Mouse (Mus musculus) forebrain, embryonic 16.5 days (tissue): Measurements from ENCODE around the gene Zfp467. TPM values are rescaled to one million over a fixed set of nuclear protein-coding genes. Genes with fewer than 3 reads are reported as not detected.

ENCODE experiments used
- ATAC-seq: fragments of 200-750 bp; cut with Nextera tagmentation; 2 replicates; pipeline ENCODE4 v1.8.0; 2017; ENCODE audit warnings: mild to moderate bottlenecking, moderate library complexity
- H3K27ac ChIP-seq: fragments of 300-500 bp; sonication (generic); 2 replicates; pipeline ENCODE4 v1.5.1; 2014; ENCODE audit warnings: low read length, control low read depth
- H3K27me3 ChIP-seq: fragments of 300-500 bp; sonication (generic); replicated peaks from 2 replicates; pipeline ENCODE4 v1.6.1; 2014; ENCODE audit warnings: low read length; ENCODE audit not compliant: control insufficient read depth, insufficient read depth
- H3K36me3 ChIP-seq: fragments of 300-500 bp; sonication (generic); 2 replicates; pipeline ENCODE4 v1.6.1; 2014; ENCODE audit not compliant: control insufficient read depth, insufficient read depth
- H3K4me1 ChIP-seq: fragments of 300-500 bp; sonication (generic); replicated peaks from 2 replicates; pipeline ENCODE4 v1.6.1; 2014; ENCODE audit warnings: low read length; ENCODE audit not compliant: control insufficient read depth, insufficient read depth
- H3K4me2 ChIP-seq: fragments of 300-500 bp; sonication (generic); 2 replicates; pipeline ENCODE4 v1.6.1; 2014; ENCODE audit warnings: mild to moderate bottlenecking, low read length, control low read depth
- H3K4me3 ChIP-seq: fragments of 300-500 bp; sonication (generic); replicated peaks from 2 replicates; pipeline ENCODE4 v1.5.1; 2014; ENCODE audit warnings: mild to moderate bottlenecking, low read length, control low read depth
- H3K9ac ChIP-seq: fragments of 300-500 bp; sonication (generic); replicated peaks from 2 replicates; pipeline ENCODE4 v1.6.1; 2014; ENCODE audit warnings: low read depth, low read length, control low read depth
- H3K9me3 ChIP-seq: fragments of 300-500 bp; sonication (generic); 2 replicates; pipeline ENCODE4 v1.6.1; 2016; ENCODE audit warnings: low read length; ENCODE audit not compliant: control insufficient read depth
- WGBS: fragments of 180-500 bp; shearing (Covaris S2); extraction: QIAGEN DNeasy Blood & Tissue Kit; methylation state at CpG from one replicate; pipeline ENCODE4 v1.1.7; 2014; 5-methylcytosine and 5-hydroxymethylcytosine counted together
- polyA plus RNA-seq: library from polyadenylated mRNA; unstranded; fragments of >200 nt; fragmentation: Nextera tagmentation; extraction: Ambion mirVana; gene quantifications from 2 replicates; pipeline ENCODE4 v1.2.1, GENCODE M21; 2015

Zfp467 gene
- polyA plus RNA-seq, 1 experiment from 2014 or later = 29.8 TPM

GRCm38 (mm10) chr6:48415636-48416035 lies 30.0 kb downstream of the Zfp467 start:
- Histone ChIP-seq H3K27ac (no peak overlapping the region), H3K27me3 (no peaks in the 10 kb centered on the region), H3K36me3 (peaks cover 46% of the 10 kb centered on the region), H3K9ac (no peak overlapping the region), H3K4me2 (no peak overlapping the region), H3K9me3 (no peaks in the 10 kb centered on the region), H3K4me1 (no peaks in the 10 kb centered on the region), H3K4me3 (no peak overlapping the region)
- 93% methylated on average over 7 of the region's 7 CpGs for WGBS
- no peak for ATAC-seq

- Histone ChIP-seq H3K36me3 (peaks cover 49% of the 10 kb centered on the region), H3K4me2 (no peak overlapping the region), H3K4me3 (no peak overlapping the region), H3K9me3 (no peaks in the 10 kb centered on the region), H3K4me1 (no peaks in the 10 kb centered on the region), H3K9ac (no peak overlapping the region), H3K27ac (no peak overlapping the region), H3K27me3 (no peaks in the 10 kb centered on the region)
- no peak for ATAC-seq
- 96% methylated on average over 1 of the region's 1 CpGs for WGBS
Measured at GRCm38 (mm10) chr6:48414886-48415285, 30.7 kb downstream of the Zfp467 start.

GRCm38 (mm10) chr6:48413081-48413480 lies 32.5 kb downstream of the Zfp467 start:
- H3K9ac ChIP-seq = no peak overlapping the region
- H3K4me2 ChIP-seq = no peak overlapping the region
- no peak overlapping the region for H3K27ac ChIP-seq
- no peaks in the 10 kb centered on the region for H3K9me3 ChIP-seq
- H3K27me3 ChIP-seq = no peaks in the 10 kb centered on the region
- WGBS = 77% methylated on average over 10 of the region's 10 CpGs
- ATAC-seq = peak; percentile 17; the same call in 1 of the 2 replicates
- peaks cover 61% of the 10 kb centered on the region for H3K36me3 ChIP-seq
- H3K4me1 ChIP-seq = no peaks in the 10 kb centered on the region
- H3K4me3 ChIP-seq = no peak overlapping the region

- H3K4me1 ChIP-seq = no peaks in the 10 kb centered on the region
- H3K9me3 ChIP-seq = no peaks in the 10 kb centered on the region
- no peak overlapping the region for H3K4me3 ChIP-seq
- no peaks in the 10 kb centered on the region for H3K27me3 ChIP-seq
- WGBS = 86% methylated on average over 3 of the region's 3 CpGs
- H3K36me3 ChIP-seq = peaks cover 61% of the 10 kb centered on the region
- no peak for ATAC-seq
- no peak overlapping the region for H3K27ac ChIP-seq
- H3K4me2 ChIP-seq = no peak overlapping the region
- no peak overlapping the region for H3K9ac ChIP-seq
Measured at GRCm38 (mm10) chr6:48412662-48413061, 33.0 kb downstream of the Zfp467 start.

GRCm38 (mm10) chr6:48412147-48412546 lies 33.5 kb downstream of the Zfp467 start:
- Histone ChIP-seq H3K4me1 (no peaks in the 10 kb centered on the region), H3K9ac (no peak overlapping the region), H3K4me3 (no peak overlapping the region), H3K36me3 (peaks cover 57% of the 10 kb centered on the region), H3K27me3 (no peaks in the 10 kb centered on the region), H3K27ac (no peak overlapping the region), H3K4me2 (no peak overlapping the region), H3K9me3 (no peaks in the 10 kb centered on the region)
- 91% methylated on average over 4 of the region's 4 CpGs for WGBS
- ATAC-seq = no peak

GRCm38 (mm10) chr6:48411193-48412092 lies 34.2 kb downstream of the Zfp467 start:
- Histone ChIP-seq H3K9me3 (no peaks in the 10 kb centered on the region), H3K4me3 (no peak overlapping the region), H3K9ac (no peak overlapping the region), H3K27me3 (no peaks in the 10 kb centered on the region), H3K4me1 (no peaks in the 10 kb centered on the region), H3K27ac (no peak overlapping the region), H3K36me3 (peaks cover 55% of the 10 kb centered on the region), H3K4me2 (no peak overlapping the region)
- ATAC-seq = no peak
- WGBS = 91% methylated on average over 6 of the region's 6 CpGs

- Histone ChIP-seq H3K4me1 (no peaks in the 10 kb centered on the region), H3K4me2 (no peak overlapping the region), H3K9me3 (no peaks in the 10 kb centered on the region), H3K27me3 (no peaks in the 10 kb centered on the region), H3K4me3 (no peak overlapping the region), H3K27ac (no peak overlapping the region), H3K9ac (no peak overlapping the region), H3K36me3 (peaks cover 57% of the 10 kb centered on the region)
- no peak for ATAC-seq
- WGBS = 89% methylated on average over 3 of the region's 3 CpGs
Measured at GRCm38 (mm10) chr6:48410551-48410950, 35.1 kb downstream of the Zfp467 start.

- no peak for ATAC-seq
- no peak overlapping the region for H3K4me3 ChIP-seq
- H3K9me3 ChIP-seq = no peaks in the 10 kb centered on the region
- no peak overlapping the region for H3K9ac ChIP-seq
- no peak overlapping the region for H3K27ac ChIP-seq
- H3K4me2 ChIP-seq = no peak overlapping the region
- 97% methylated on average over 4 of the region's 4 CpGs for WGBS
- peaks cover 59% of the 10 kb centered on the region for H3K36me3 ChIP-seq
- no peaks in the 10 kb centered on the region for H3K27me3 ChIP-seq
- H3K4me1 ChIP-seq = no peaks in the 10 kb centered on the region
Measured at GRCm38 (mm10) chr6:48409726-48410343, 35.8 kb downstream of the Zfp467 start.

- Histone ChIP-seq H3K27me3 (no peaks in the 10 kb centered on the region), H3K4me1 (no peaks in the 10 kb centered on the region), H3K27ac (no peak overlapping the region), H3K4me2 (no peak overlapping the region), H3K4me3 (no peak overlapping the region), H3K9ac (no peak overlapping the region), H3K36me3 (peaks cover 22% of the 10 kb centered on the region), H3K9me3 (no peaks in the 10 kb centered on the region)
- ATAC-seq = no peak
- 90% methylated on average over 5 of the region's 5 CpGs for WGBS
Measured at GRCm38 (mm10) chr6:48404071-48404470, 41.6 kb downstream of the Zfp467 start.
